Mouse (Mus musculus): ENCODE measurements around the gene Pdgfc.
"Not testable (repeated sequence)": the region's sequence is repeated elsewhere in the genome, so short reads cannot be mapped to it uniquely, and the experiment has no call there.

Gene Pdgfc

DNA sequence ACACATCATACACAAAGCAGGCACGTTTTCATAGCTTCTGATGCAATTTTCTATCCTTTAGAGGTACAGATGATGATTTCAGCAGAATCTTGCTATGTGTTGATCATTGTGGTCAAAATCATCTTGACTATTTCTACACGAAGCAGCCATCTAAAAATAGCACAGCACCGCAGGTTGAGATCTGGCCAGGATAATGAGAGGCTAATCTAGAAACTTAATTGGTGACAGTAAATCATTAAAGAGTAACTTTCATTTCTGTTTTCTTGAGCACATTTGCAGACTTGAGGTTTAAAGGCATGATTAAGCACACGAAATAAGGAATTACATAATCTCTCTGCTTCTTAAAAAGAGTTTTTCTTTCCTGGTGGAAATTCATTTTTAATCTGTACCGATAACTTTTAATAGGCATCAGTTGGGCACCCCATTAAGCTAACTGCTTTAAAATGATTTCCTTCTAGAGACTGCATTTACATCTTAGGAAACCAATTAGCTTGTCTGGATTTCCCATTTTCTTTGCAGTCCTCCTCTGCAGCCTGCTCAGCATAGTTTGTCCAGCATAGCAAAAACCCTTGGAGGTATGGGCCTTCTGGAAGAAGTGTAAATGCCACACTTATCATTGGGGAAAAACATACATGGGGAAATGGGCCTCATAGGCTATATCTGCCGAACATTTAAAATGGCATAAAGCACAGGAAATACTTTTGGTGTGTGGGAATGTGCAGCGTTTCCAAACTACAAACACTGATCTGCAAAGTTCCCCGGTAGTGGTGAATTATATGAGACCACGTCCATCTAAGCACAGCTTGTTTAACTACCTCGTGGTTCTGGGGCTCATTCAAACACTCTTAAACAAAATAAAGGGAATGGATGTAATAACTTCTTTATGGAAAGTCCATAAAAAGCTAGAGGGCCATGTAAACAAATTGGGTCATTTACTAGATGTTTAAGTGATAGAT lies 10.7 kb downstream of the Pdgfc start:
- DNase-seq = no peak

DNA sequence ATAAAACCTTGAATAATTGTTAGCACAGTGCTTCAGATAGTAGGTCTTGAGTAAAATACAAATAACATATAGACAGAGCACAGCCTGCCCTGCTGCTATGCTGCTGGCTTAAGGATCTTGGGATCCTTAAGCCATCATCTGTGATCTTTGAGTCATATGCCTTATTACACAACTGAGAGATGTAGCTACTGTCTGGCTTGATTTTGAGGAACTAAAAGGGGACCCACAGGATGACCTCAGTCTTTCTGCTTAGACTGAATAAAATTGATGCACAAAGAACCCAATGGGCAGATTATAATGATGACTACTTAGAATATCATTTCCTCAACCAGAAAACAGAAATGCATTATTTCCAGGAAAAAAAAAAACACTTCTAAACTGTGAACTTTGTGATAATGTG lies 15.3 kb downstream of the Pdgfc start:
- no peak for DNase-seq

DNA sequence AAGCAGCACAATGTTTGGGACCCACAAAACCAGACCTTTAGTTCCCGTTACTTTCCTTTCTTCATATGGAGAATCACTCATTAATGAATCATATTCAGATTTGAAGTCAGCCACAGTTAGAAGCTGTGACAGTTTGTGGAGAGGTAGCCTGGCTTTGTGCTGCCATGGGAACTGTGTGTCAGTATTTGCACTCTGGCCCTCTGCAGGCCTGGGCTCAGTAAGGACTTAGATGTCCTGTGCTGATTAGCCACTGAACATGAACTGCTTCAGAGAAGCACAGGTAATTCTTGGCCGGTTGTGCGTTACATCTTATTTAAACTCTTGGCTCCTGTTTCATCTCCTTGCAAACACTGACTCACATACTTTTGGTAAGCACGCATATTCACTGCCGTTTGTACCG lies 16.2 kb downstream of the Pdgfc start:
- no peak for DNase-seq

DNA sequence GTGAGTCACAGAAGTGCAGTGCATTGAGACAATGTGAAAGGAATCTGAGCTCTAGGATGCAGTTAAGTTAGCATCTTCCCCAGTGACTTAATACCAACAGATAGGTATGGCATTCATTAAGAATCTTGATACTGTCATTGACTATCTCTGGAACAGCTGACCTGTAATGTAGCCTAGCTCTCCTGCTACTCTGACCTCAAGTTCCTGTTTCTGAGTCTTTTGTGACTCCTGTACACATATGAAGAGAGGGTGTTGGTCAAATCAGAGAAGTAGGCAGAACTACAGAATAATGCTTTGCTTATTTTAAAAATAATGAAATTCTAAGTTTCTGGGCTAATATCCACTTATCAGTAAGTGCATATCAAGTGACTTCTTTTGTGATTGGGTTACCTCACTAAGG lies 17.9 kb downstream of the Pdgfc start:
- DNase-seq = no peak

DNA sequence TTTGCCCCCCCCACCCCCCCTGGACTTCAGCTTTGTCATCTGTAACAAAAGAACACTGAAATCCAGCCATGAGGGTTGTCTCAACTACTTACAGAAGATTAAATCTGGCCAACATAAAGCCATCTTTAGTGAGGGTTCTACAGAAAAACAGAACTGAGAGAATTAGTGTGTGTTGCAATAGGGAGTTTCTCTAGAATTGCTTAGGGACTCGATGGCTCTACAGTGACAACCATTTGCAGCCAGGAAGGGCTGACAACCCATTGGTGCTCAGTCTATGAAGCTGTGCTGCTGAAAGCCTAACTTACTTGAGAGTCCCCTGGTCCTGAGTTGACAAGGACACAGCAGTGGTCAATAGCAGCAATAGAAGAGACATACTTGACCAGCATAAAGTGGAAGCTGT lies 21.5 kb downstream of the Pdgfc start:
- no peak for DNase-seq

DNA sequence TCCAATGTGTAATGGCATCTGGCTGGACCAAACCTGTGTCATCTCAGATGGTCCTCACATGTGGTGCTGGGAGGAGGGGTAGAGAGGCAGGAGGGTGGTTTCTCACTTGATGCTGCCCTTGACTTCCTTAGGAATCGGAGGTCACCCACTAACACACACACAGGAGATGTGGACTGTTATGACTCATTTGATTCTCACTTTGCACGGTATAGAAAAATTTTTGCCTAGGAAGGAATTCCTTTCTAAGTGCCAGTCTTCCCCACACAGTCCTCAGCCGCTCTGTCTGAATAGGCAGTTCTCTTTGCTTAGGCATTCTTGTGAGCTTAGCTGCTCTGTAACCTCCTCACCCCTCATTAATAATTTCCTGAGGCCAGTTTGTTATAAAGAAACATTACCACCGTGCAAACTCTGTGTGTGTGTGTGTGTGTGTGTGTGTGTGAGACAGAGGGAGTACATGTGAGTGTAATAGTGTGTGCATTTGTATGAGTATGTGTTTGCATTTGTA lies 22.4 kb downstream of the Pdgfc start:
- DNase-seq = no peak

DNA sequence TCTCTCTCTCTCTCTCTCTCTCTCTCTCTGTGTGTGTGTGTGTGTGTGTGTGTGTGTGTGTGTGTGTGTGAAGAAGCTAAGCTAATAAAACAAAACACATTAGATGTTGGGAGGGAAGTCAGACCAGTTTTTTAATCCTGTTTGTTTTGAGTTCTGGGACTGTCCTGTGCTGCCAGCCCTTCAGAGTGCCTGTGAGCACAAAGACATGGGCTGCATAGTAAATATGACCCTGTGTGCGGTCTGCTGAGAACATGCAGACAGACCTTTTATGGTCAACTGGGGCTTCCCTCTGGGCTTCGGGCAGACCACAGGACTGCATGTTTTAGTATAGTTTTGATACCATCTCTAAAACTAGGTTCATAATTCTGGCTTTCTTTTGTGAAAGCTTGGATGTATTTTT lies 32.3 kb downstream of the Pdgfc start:
- no peak for DNase-seq

DNA sequence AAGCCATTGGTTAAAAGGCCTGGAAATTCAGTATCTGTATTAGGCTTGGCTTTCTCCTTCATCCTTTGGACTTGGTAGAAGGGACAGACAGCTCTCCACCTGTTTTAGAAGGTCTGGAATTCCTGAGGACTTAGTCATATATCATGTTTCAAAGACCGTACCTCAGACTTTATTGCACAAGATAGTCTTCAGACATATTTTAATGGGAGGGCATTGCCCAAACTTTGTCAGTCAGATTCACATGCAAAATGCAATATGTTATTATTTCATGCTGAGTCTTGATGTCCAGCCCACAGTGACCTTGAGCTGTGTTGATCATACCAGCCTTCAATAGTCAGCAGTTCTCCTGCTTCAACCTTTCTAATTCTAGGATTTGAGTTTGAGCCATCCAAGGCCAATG lies 64.9 kb downstream of the Pdgfc start:
- DNase-seq = no peak

DNA sequence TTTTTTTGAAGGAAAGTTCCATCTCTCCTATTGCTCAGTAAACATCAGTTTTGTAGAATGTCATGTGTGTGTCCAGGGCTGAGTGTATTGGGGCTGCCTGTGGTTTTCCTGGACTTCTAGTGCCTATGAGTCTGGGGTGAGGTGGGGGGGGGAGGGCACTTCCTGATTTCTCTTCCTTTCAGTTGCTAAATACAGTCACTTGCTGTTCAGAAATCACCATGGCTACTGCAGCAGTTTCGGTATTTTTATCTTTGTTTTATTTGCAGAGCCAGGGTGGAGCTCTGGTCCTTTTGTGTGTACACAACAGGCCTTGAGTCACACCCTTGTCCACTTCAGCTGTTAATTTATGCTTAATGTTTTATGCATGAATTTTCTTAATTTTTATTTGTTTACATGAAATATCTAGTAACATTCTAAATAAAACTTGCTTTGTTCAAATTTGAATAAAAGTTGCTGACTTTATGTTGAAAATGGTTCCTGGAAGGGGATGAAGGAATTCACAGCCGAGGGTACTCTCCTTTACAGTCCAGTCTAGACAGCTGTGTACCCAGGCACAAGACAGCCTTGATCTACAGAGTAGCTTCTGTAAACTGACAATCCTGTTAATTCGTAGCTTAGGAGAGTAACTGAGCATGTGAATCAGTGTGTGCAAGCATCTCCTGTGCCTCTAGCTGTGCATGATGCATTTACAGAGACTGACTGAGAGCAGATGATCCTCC lies 66.1 kb downstream of the Pdgfc start:
- no peak for DNase-seq

DNA sequence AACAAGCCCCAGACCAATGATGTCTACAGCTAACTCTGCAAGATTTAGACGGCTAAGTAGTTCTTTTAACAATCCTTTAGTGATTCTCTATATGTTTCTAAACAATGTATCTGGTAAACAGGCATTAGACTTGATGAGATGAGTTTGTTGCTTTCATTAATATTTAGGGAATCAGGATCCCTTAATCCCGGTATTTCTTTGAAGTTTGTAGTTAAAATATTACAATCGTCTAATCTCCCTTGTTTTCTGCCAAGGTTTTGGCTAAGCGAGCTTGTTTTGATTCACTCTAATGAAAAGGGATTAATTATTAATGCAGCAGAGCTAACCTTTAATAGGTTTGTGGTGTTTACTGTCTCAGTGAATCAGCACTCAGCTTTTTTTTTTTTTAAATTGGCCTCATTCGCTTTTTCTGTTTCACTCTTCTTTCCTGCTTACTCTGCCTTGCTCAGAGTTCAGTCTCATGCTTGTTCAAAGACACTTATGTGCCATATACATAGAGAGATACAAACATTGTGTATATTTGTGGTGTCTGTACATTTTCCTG lies 66.7 kb downstream of the Pdgfc start:
- DNase-seq = no peak

DNA sequence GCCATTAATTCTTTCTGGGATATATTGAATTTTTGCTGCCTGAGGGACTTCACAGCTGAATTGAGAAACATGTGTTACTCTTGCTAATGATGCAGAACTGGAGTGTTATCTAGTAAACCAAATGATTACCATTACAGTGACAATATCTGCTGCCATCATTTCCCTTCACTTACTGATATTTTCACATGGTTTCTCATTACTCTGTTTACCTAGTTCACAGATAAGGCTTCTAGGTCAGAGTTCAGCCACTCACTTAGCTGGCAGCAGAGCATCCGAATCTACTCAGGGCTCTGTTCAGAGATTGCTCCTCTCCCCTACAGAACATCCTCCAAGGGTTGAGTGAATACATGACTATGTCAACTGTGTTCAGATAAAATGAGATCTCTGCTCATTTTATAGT lies 71.3 kb downstream of the Pdgfc start:
- DNase-seq = no peak

DNA sequence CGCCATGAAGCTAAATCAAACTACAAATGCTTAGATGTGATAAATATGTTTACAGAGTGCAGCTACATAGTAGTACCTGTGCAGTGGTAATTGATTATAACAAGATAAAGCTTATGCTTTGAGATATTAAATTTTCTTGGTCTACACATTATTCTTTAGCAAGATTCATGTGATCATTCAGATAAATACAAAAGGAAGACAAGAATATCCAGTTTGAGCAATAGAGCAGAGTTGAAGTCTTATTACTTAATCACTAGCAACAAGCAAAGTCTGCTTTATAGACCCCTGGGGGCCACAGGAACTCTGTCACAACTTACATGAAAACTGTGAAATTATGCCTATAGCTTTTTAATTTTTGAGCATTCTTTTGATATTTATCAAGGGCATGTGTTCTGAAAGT lies 74.8 kb downstream of the Pdgfc start:
- DNase-seq = no peak

DNA sequence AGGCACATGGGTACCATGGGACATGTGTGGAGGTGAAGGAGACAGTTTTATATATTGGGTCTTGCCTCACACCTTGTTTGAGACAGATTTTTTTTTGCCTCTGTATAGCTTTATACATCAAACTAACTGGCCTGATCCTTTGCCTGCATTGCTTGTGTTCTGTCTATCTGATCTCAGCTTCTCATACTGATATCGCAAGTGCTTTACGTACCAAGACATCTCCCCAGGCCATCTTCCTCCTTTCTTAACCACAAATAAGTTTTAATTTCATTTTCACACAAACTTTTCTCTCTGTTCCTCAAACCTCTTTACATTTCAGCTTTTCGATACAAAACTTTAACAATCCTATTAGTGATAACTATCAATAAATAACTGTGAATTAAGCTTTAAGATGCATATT lies 76.7 kb downstream of the Pdgfc start:
- DNase-seq = no peak

DNA sequence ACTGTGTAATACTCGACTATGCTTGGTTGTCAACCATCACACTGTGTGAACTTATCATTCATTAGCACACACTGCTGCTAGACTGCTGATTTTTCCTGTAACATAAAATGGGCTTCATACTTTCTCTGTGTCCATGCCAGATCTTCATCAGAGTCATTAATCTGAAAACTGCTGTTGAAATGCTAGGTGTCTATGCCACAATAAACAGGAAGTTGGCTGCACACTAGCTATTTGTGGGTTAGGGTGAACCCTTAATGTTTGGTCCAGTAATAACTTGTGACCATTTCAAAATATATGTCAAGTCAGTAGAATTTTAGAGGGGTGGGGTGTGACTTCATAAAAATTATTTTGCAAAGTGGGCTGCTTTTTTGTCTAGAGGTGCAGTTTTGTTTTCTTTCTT lies 84.4 kb downstream of the Pdgfc start:
- DNase-seq = no peak

DNA sequence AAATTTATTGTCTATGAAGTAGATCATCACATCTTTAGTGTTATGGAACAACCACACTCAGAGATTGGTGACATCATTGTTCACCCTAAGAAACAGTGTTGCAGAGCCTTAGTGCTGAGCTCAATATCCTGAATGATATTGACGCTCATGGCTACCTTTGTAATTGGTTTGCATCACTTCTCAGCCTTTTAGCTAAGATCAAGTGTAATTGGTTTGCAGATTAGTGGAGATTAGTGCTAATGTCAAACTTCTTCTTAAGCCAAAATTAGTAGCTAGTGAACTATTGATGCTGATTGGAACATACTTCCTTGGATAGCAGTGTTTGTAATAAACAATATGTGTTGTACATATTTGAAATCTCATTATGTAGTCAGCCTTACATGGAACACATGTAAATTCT lies 85.5 kb downstream of the Pdgfc start:
- DNase-seq = no peak

DNA sequence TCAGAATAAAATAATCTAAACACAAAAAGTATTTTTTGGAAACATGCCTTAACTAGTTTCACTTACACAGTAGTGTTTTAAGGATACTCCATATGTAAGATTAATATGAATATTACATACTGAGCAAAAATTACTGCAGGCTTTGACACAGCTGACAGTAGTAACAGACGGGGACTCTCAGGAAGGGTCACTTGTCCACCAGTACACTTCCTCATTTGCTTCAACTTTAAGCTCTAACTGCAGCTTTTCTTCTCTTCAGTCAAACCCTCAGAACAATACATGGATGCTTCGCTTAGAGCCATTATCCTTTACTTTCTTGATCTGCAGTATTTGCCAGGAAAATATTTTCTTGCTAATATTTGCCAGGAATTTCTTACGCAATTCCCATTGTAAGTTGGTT lies 87.2 kb downstream of the Pdgfc start:
- DNase-seq = no peak

DNA sequence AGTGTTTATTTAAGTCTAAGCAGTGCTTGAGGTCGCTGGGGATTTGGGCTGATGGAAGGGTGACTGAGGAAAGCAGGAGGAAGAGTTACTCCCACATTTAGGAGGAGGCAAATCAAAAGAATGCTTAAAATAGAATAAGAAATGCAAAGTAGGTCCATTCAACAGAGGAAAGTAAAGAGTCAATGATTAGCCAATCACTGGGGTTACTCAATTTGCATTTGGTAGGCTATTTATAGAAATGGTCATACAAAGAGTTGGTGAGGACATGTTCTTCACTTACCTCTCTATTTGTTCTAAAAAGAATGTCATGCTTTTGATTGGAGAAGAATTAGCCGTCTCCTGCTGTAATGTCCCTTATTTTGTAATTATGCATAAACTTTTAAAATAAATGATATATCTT lies 90.8 kb downstream of the Pdgfc start:
- DNase-seq = no peak

DNA sequence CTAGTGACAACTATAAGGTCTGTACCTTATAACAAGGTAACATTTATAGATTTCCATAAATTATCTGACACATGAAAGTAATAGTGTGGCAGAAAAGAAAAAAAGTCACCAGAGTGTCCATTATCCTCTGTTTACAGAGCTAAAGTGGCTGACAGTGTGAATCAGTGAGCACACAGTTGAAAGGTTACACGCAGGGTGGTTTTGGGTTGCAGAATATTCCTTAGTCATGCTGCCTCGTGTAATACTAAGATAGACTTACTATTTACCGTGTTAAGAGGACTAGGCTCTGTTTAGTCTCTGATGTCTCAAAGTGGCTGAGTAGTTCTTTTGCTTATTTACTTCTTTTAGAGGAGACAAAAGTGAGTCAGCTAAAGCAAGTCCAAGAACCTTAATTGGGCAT lies 100.8 kb downstream of the Pdgfc start:
- no peak for DNase-seq

DNA sequence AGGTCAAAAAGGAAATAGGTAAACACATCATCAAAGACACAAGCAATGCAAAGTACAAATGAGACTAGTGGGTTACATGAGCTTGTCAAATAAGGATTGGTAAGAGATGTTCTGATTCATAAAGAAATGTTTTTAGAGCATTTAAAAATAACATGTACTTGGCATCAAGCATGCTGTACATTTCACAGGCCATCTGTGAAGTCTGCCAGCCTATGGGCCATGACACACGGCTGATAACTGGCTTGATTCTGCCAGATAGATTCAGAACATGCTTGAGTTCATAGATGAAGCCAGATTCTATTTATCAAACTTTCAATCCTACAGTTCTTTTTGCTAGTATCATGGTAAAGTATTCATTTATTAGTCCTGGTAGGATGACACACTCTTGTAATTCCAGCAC lies 101.8 kb downstream of the Pdgfc start:
- not testable (repeated sequence) for DNase-seq

DNA sequence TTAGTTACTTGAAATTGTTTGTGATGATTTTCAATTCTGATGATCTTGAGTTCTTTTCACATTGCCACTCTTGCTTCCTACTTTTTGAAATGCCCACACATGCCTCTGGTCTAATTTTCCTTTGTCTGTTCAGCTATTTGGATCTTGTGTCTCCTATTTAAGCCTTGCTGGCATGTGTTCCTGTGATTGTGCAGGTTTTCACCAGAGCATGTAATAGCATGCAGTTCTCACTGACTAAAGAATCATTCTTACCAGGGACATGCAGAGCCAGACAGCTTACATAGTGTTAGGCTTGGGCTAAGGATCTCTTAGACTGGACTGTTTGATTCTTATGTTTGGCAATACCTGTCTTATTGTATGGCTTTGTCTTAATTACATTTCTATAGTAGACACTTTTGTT lies 107.5 kb downstream of the Pdgfc start:
- DNase-seq = no peak

DNA sequence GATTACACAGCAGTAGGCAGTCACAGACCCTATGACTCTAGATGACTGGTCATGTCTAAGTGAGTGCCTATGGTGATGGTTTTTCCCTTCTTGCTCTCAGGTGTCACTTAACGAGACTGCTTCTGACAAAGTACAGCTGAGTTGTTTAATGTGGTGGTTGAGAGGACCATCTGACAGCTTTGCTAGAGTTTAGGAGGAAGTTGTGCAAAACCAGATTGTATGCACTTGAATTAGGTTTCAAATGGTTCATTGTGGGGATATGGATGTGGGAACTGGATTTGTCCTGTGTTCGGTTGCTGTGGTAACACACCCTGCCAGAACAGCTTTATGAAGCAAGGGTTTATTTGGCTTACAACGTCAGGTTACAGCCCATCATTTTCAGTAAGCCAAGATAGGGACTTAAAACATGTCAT lies 112.9 kb downstream of the Pdgfc start:
- DNase-seq = no peak

DNA sequence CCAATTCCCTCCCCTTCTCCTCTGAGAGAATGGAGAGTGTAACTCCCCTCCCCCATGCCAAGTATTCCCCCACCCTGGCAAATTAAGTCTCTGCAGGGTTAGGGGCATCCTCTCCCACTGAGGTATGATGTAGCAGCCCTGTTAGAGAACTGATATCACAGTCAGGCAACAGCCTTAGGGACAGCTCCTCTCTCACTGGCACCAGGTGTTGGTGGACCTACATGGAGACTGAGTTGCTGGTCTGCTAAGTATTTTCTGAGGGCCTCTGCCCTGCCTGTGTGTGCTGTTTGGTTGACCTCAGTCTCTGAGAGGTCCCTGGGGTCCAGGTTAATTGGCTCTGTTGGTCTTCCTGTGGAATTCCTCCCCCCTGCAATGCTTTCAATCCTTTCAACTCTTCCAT lies 114.0 kb downstream of the Pdgfc start:
- peak; percentile 14 for DNase-seq

DNA sequence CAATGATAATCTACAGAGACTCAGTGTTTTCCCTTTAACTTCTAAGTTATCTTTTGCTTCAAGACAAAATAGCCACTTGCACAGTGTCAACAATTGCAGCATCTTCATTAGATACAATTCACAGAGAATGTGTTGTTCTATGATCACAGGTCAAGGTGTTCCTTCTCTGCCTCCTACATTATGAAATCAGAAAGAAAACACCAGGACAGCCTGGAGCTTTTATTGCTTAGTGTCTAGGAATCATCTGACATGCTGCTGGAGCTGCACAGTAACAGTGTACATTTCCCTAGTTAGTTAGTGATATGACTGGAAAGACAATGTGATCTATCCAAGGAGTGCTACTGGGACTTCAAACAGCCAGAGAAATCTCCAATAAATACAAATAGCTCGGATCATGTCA lies 118.2 kb downstream of the Pdgfc start:
- DNase-seq = no peak
